Mouse (Mus musculus) spleen, adult 2 months (tissue): ENCODE results near the gene Egflam.

Experiments
- CTCF ChIP-seq: fragments of 200-500 bp; IDR thresholded peaks from 2 replicates; pipeline ENCODE4 v1.5.1; 2011; ENCODE audit warnings: mild to moderate bottlenecking, inconsistent platforms; ENCODE audit not compliant: insufficient read depth, insufficient read length, insufficient replicate concordance; ENCODE audit errors: extremely low read depth
- POLR2A ChIP-seq: fragments of 200-500 bp; IDR thresholded peaks from 2 replicates; pipeline ENCODE4 v1.6.1; 2011; ENCODE audit warnings: low read depth, low read length, inconsistent platforms

DNA sequence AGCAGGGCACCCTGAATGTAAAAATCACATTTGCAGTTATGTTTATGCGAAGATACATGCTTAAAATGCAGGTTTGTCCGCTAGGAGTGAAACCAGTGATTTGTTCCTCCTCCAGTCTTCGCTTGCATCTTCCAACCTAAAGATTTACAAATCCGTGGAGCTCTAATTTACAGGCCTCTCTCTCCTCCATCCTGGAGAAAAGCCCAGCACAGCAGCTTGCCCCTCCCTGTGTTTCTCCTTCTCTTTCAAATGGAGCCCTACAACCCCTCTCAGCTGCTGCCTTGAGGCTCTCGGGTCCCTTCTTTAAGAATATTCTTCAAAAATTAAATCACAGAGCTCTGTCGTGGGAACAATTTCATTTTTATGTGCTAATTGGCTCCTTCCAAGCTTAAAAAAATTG, 116.6 kb downstream of the Egflam start:
- no peak for TF ChIP-seq POLR2A
- no peak for TF ChIP-seq CTCF
